Mouse (Mus musculus): ENCODE measurements around the gene Sugp1. TPM values are rescaled to one million over a fixed set of nuclear protein-coding genes. Genes with fewer than 3 reads are reported as not detected.
"Not testable (repeated sequence)": the region's sequence is repeated elsewhere in the genome, so short reads cannot be mapped to it uniquely, and the experiment has no call there.

The Sugp1 gene
- total RNA-seq, 2 experiments from 2014 or later, result 23.0 to 23.8 TPM

DNA sequence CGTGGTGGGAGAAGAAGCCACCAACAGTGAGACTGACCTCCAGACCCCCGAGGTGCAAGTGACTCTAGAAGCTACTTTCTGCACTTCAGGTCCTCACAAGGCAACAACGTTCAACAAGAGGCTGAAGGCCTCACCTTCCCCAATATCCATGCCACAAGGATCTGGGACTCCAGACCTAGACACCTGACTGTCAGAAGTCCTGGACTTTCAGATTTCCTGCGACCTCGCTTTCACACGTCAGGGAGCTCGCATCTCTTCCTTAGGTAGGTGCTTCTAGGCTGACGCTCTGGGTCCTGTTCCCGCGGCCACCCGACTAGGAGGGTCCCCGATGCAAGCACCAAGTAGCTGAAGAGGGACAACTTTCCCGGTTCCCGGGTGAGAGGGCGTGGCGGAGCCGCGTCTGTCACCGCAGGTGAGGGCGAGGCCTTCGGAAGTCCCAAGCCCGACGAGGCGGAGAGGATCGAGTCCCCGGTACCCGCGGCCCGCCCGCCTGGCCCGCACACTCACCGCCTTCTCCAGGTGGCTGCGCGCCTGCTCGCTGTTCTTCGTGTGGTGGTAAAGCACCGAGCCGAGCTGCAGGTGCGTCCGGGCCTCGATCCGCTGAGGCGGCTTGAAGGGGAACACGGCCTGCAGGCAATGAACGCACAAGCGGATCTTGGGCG is 597 bp upstream of the Sugp1 start:
- peak in 1 of 2 experiments; percentile 43 for DNase-seq (ENCODE audit: low spot score in 2 of 2)

DNA sequence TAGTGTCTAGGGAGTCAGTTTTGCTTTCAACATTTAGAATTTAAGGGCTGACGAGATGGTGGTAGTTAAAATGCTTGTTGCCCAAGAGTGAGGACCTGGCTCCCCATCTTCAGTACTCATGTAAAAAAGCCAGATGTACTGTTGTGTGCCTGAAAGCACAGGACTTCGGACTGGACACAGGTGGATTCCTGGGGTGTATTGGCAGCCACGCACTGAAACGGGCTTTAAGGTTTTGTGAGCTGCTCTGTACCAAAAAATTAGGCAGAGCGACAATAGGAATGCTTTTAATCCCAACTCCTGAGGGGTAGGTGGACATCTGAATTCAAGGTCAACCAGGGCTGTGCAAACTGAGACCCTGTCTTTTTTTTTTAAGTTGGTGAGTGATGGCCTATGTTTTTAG is 1.4 kb downstream of the Sugp1 start:
- DNase-seq (ENCODE audit: low spot score in 2 of 2), result no peak

DNA sequence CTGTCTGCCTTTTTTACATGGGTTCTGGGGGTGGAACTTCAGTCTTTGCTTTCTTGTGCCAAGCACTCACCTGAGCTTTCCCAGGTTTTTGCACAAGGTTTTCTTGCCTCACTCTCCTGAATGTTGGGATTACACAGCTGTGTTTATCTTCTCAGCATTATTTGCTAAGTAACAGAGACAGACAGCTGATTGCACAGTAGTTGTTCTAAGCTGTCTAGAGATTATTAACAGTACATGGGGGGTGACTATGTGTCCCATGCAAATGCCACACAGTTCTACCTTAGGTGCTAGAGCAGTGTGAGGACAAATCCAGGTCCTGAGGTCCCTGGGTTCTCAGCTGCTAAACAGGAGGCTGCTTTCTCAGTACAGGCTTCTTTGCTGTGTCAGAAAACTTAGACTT is 7.0 kb downstream of the Sugp1 start:
- DNase-seq (ENCODE audit: low spot score in 2 of 2), result no peak

DNA sequence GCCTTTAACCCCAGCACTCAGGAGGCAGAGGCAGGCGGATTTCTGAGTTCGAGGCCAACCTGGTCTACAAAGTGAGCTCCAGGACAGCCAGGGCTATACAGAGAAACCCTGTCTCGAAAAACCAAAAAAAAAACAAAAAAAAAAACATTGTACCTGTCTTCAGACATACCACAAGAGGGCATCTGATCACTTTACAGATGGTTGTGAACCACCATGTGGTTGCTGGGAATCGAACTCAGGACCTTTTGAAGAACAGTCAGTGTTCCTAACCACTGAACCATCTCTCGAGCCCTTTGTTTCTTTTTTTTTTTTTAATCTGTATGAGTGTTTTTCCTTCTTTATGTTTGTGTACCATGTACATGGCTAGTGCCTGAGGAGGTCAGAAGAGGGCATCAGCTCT is 7.8 kb downstream of the Sugp1 start:
- not testable (repeated sequence) for DNase-seq (ENCODE audit: low spot score in 2 of 2)

DNA sequence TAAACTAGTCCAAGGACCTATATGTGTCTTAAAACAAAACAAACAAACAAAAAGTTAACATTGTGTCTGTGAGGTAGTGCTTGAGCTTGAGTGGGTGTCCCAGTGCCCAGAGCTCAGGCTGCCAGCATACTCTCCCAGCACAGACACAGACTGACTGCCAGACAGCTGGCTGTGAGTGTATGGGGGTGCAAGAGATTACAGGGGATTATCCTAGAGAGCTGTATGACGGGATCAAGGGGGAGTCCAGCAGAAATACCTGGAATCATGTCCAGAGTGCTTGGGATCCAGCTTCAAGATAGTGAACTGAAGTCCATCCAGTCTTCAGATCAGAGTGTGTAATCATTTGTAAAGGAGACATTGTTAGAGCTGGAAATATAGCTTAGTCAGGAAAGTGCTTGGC is 15.1 kb downstream of the Sugp1 start:
- no peak for DNase-seq (ENCODE audit: low spot score in 2 of 2)

DNA sequence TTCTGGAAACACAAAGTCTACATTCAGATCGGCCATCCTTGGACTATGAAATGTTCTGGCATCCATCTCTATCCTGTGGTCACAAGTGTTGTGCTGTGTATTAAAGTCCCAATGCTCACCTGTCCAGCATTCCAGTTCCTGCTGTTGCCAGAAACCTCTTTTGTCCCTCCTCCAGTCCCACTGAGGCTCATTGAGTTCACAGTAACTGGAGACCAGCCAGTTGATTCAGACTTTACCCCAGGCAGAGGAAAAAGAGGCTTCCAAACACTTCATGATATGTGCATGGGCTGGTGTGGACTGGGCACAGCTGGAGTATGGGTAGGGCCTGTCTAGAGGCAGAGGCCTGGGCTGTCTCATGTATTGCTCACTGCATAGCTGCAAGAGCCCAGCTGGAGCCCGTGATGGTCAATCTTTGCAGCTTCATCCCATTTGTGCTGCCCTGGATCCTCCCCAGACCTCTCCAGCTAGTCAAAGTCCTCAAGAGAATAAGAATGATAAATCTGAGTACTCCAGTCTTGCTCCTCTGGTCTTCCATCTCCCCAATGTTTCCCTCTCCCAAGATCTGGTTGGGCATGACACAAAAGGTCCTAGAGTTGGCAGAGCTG is 29.3 kb downstream of the Sugp1 start:
- no peak for DNase-seq (ENCODE audit: low spot score in 2 of 2)

DNA sequence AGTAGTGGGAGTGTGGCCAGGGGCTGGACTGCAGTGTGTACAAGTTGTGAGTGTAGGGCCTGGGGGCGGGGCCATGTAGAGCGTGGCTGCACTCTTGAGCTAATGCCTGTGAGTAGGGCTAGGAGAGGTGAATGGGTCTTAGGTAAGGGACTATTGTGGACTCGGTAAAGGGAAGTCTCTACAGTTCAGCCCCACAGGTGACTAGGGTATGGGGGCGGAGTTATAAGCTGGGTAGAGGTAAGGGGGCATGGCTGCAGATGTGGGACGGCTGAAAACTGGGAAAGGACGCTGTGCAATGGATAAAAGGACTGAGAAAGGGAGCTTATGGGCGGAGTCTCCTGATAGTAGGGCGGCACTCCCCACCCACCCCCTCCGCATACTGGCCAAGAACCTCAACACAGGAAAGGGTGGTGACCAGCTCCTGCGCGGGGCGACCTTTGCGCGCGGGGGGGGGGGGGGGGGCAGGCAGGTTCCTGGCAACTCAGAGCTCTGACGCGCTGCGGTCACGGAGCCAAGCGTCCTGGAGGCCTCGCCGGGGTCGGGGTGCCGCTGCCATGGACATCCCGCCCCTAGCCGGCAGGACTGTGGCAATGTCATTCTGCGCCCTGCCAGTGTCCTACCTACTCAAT is 29.9 kb downstream of the Sugp1 start, which contains the start of gene Tm6sf2:
Gene Tm6sf2 (plus strand): TSS at position 484 of the 629 bp plus-strand sequence.
- peak in 1 of 2 experiments; percentile 35 for DNase-seq (ENCODE audit: low spot score in 2 of 2)

DNA sequence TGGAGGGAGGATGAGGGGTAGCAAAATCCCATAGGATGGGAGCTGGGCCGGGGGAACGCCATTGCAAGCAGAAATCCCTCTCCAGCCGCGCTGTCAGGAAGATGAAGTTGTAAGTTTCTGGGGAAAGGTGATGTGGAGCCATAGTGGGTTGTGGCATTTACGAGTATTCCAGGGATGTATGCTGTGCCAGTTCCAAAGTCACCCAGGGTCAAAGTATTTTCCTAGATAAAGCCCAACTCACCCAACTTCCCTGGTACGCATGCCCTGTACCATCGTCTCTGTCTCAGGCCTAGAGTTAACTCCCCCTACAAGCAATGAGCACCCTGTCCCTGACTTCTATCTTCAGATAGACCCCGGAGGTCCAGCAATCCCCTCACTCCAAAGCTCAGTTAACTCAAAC is 30.5 kb downstream of the Sugp1 start:
- DNase-seq (ENCODE audit: low spot score in 2 of 2), result no peak

DNA sequence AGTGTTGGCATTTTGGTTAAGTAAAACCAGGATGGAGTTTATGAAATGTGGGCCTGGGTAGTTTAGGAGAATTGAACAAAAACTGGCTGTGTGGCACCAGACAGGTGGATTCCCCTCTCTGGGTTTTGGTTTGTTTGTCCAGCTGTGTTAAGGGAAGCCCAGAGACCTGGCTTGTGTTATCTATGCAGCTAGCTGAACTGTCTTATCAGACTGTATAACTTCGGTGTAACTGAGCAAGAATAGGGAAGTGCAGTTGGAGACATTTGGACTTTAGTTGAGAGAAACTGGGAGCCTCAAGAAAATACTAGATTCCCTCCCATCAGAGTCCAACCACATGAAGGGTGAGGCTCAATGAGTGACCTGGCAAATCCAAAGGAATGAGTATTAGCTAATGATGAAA is 31.1 kb downstream of the Sugp1 start:
- no peak for DNase-seq (ENCODE audit: low spot score in 2 of 2)

DNA sequence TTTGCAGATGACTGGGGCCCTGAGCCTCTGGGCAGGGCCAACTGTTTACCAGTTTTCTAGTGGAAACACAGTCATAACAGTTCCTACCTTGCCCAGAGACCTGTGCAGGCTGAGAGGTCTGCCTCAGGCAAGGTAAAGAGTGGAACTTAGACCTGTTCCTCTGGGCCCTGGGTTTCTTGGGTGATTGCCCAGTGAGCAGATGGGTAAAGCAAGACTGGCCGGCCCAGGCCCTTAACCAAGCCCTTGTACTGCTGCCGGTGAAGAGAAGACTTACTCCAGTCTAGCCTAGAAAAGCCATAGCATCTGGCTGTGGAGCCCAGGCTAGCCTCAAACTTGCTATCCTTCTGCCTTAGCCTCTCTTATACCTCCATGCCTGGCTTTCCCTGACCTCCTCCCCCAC is 39.4 kb downstream of the Sugp1 start:
- no peak for DNase-seq (ENCODE audit: low spot score in 2 of 2)

DNA sequence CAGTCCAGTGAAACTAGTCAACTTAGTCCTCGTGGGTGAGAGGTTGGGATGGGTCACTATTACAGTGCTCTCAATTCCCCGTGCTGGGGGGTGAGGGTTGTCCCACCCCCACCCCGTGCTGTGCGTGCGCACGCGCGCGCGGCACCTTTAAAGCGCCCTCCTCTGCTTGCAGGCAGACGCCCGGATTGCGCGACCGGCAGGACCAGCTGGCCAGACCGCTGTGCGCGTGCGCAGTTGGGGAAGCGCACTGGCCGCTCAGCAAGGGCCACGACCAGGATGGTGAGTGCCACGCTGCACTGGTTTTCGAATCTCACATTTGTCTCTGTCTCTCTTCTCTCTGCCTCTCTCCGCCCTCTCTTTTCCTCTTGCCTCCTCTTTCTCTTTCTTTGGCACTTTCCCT is 40.7 kb downstream of the Sugp1 start, which contains the start of gene Hapln4:
Gene Hapln4 (plus strand): TSS at position 173 of the 400 bp plus-strand sequence.
- DNase-seq (ENCODE audit: low spot score in 2 of 2), result no peak

DNA sequence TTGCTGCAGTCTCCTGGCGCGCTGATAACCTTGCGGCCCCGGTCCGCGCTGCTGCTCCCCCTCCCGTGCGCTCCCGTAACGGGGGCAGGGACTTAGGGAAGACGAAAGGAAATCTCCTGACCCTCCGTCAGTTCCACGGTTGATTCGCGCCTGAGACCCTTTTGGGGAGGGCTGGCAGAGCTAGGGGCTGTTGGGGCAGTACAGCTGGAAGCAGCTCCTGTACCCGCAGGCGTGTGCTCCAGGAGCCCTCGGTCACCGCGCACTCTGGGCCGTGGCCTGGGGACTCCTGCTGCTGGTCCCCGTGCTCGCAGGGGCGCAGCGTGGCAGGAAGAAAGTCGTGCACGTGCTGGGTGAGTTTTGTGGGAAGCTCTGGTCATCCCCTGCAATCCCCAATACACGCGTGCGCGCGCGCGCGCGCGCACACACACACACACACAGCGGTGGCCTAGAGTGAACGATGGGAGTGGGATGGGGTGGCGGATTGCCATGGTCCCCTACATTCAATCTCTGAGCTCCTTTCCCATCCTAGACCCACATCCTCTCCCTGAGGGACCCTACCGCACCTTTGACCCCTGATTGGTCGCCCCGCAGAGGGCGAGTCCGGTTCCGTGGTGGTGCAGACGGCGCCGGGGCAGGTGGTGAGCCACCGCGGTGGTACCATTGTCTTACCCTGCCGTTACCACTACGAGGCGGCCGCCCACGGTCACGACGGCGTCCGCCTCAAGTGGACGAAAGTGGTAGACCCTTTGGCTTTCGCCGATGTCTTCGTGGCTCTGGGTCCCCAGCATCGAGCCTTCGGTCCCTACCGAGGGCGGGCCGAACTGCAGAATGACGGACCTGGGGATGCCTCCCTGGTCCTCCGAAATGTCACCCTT is 41.8 kb downstream of the Sugp1 start:
- DNase-seq (ENCODE audit: low spot score in 2 of 2), result no peak

DNA sequence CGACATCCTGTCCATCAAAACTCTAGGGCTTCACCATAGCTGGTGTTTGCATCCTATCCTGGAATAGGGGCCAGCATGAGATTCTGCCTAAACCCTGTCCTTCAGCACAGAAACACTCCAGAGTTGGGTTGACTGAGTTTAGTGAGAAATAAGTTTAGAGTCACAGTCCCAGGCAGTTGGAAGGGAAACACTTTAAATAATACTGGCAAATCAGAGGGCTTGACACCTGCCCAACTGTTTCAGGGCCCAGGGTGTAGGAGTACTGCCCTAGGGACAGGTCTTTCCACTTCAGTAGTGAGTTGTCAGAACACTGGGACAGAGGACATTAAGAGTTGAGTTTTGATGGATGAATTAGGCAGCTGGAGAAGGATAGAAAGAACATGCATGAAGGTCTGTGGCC is 43.5 kb downstream of the Sugp1 start:
- no peak for DNase-seq (ENCODE audit: low spot score in 2 of 2)

DNA sequence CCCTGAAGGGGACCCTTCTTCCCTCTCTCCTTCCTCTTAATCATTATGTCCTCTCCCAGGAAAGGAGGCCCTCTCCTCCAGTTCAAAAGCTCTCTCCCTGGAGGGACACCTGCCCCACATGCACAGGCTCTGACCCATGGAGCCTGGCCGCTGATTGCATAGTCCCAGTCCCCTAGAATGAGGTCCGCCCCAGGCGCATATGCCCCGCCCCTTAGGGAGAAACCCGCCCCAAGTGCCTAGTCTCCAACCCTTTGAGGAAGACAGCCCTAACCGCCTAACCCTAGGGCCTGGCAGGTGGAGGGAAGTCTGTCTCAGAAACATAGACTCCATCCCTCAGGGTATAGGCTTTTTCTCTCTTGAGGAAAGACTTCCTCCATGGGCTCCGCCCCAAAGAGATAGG is 44.6 kb downstream of the Sugp1 start:
- DNase-seq (ENCODE audit: low spot score in 2 of 2), result no peak

DNA sequence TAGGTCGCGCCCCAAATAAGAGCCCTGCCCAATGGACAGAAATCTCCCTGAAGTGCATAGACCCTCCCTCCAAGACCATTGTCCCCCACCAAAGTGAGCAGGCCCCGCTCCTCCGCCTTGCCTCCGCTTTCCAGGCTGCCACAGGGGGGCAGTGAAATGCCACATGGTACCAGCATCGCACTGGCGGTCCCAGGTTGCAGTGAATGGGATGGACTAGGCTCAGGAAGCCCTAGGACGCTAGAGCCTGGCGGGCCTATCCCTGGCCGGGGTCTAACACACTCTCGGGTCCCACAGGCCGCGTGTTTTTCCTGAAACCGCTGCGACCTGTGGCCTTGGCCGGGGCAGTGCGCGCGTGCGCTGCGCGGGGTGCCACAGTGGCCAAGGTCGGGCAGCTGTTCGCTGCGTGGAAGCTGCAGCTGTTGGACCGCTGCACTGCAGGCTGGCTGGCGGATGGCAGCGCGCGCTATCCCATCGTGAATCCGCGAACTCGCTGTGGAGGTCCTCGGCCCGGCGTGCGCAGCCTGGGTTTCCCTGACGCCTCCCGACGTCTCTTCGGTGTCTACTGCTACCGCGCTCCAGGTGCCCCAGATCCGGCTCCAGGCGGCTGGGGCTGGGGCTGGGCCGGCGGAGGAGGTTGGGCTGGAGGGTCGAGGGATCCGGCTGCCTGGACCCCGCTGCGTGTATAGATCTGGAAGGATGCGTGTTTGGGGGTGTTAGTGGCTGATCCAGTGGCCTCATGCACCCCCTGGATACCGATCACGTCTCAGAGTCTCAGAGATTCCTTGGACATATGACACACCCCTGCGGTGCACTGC is 45.4 kb downstream of the Sugp1 start:
- no peak for DNase-seq (ENCODE audit: low spot score in 2 of 2)

DNA sequence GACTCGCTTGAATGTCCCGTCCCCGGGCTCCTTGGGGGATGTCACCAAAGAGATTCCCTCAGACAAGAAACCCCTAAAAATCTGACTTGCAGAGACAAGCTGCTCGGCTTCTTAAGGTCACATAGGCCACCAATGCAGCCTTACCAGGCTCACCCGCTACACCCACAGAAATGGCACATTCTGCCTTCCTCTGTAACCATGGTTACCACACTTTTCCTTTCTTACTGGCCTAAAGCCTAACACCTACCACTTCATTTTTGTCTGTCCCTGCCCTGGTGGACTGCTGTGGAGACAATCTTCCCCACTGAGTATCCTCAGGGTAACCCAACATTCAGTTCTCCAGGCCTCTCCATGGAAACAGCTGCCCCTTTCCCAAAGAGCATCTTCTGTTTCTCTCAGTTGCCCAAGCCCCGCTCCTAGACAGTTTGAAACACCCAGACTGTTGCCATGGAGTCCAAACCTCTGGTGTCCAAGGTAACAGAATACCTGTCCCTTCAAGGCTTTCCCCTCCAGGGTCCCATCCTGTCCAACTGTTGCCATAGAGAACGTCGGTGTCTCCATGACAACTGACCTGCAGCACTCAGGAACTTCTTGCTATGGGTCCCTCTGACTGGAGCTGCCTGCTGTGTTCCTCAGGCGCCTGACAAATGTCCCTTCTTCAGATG is 46.8 kb downstream of the Sugp1 start:
- DNase-seq (ENCODE audit: low spot score in 2 of 2), result no peak

DNA sequence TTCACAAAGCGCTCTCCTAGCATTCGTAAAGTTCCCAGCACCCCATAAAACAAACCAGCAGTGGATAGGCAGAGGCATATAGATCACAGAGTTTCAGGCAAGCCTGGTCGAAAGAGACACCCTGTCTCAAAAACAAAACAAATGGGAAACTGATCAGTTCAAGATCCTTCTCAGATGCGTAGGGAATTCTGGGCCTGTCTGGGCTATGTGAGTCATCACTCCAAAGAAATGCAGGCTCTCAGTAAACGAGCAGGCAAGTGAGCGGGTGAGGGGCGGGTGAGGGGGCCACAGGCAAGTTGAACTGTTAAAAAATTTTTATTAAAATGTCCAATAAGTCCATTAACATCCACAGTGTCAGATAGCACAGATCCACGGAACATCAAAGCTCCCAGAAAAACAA is 50.2 kb downstream of the Sugp1 start:
- DNase-seq (ENCODE audit: low spot score in 2 of 2), result no peak

DNA sequence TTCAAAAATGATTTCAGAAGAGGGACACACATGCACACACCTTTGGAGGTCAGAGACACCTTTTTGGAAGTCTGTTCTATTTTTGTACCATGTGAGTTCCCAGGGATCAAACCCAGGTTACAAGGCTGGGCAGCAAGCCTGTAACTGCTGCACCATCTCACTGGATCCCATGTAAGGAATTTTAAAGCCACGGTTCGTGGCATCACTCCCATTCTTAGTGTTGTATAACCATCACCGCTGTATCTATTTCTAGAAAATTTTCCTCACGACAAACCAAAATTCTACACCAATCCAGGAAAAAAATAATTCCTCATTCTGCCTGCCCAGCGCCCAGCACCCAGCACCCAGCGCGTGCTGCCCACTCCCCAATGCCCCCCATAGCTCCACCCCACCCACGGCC is 56.7 kb downstream of the Sugp1 start:
- DNase-seq (ENCODE audit: low spot score in 2 of 2), result no peak

DNA sequence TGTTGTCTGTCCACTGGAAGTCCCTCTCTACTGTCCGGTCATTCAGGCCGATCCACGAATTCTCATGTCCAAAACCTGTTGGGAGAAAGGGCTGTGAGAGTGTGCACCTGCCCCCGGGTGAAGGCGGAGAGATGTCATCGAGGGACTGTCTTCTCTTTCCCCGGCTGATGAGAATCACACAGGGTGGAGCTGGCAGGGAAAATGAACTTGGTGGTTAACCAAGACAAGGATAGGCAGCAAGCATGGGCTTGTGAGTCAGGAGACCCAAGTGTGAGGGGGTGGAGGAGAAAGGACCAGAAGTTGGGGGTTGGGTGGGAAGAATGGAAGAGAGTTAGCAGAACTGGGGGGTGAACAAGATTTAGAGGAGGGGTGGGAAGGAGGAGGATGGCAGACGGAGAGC is 57.6 kb downstream of the Sugp1 start:
- no peak for DNase-seq (ENCODE audit: low spot score in 2 of 2)

DNA sequence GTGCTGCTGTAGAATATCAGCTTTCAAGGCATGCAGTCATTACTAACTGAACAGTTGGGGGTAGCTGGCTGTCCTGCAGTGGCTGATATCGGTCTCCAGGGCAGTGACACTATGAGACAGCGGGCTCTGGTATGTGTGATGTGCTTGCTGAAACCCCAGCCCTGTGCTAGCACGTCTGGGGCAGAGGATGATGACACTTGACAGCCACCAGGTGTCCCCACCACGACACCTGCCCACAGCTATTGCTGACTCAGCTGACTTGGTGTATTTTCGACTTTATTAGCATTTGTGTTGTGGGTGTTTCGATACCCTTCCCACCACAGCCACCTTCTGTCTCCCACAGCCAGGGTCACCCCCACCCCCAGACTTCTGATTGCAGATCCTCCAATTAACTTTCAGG is 61.9 kb downstream of the Sugp1 start:
- no peak for DNase-seq (ENCODE audit: low spot score in 2 of 2)

All from gastrocnemius, postnatal 4 days (tissue).